Mouse (Mus musculus) CD4-positive, CD25-positive, alpha-beta regulatory T cell, adult 9 weeks (primary cell): ENCODE data around the gene Zkscan8. TPM values are rescaled to one million over a fixed set of nuclear protein-coding genes. Genes with fewer than 3 reads are reported as not detected.

Source experiments
- polyA plus RNA-seq: library from polyadenylated mRNA; unstranded; fragments of 100-300 nt; shearing (Covaris generic); gene quantifications from one replicate; pipeline ENCODE4 v1.2.1, GENCODE M21; 2017

Gene Zkscan8
- 7.7 TPM for polyA plus RNA-seq

DNA sequence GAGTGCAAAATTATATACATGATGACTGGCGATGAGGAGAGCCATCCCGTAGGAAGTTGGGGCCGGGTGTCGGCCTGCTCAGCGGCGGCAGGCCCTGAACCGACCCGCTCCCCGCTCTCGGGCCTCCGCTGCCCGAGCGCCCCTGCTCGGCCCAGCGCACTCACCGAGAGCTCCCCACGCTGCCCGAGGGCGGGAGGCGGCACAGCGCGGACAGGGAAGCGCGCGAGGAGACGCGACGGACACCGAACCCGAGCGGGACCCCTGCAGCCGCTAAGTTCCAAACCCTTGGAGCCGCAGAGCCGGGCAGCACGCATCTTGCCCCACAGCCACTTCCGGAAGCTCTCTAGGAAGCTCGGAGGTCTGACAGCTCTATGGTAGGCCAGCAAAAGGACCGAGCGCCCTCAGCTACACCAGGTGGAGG lies at the start of gene Zkscan8:
Zkscan8 (minus strand) TSS at position 340 of the 421 bp plus-strand sequence.

DNA sequence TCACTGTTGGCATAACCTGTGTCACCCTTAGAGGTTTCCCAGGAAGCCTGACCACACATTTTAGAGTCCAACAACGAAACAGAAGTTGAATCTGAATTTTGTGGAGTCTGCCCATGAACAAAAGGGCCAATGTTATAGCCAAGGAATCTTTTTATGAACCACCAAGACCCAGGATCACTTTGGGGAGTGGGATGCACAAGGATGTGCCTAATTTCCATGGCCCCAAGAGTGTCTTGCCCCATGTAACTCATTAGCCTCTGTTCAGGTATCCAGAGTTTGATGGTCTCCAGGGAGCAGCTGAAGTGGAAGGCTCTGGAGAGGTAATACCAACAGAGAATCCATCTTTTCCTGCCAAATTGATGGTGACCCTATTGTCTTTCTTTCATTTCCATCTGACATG lies 28.9 kb upstream of the Zkscan8 start, which contains the start of gene Olfr1535:
Olfr1535 (minus strand) TSS at position 101 of the 400 bp plus-strand sequence.

DNA sequence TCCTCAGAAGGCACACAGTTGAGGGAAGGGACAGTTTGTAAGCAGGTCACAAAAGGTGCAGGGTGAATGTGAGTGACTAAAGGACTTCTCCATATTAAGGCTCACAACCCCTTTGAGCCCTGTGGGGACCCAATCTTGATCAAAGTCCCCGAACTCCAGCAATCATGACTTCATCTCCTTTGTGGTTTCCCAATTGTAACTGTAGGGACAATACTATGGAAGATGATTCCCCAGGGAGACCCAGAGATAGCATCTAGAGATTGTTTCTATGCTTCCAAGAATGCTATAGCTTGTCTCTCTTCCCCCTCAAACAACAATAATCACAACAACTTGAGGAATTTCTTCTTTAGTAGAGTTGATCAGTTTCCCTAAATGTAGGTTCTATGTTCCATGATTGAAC lies 11.8 kb upstream of the Zkscan8 start, which contains the start of gene Olfr1366:
Olfr1366 (minus strand) TSS at position 101 of the 400 bp plus-strand sequence.

DNA sequence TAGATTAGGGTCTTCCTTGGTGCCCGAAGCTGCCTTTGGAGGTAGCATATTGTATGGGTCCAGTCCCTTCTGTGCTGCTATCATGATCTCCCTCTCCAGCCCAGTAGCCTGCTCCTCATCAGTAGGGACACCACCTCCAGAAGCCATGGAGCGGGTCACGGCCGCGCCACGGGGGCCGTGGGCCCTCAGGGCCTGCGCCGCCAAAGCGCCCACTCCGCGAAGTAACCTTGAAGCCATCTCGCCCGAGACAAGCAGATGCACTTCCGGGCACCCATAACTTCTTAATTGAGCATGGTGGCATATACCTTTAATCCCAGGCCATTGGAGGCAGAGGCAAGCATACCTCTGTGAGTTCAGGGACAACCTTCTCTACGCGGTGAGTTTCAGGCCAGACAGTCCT lies 29.7 kb downstream of the Zkscan8 start, which contains the start of gene Gm11273:
Gm11273 (minus strand) TSS at position 237 of the 400 bp plus-strand sequence.

DNA sequence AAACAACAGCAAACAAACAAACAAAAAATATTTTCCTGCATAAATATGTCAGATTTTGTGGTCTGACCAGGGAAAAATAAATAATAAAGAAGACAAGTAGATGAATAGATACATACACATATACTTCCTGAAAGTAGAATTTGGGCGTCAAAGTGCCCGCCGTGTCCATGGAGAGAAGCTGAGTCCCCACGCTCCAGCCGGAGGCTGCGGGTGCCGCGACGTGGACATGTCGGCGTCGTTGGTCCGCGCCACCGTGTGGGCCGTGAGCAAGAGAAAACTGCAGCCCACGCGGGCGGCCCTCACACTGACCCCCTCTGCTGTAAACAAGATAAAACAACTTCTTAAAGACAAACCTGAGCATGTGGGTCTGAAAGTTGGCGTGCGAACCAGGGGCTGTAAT lies 35.8 kb downstream of the Zkscan8 start, which contains the start of gene AK157302:
AK157302 (plus strand) TSS at position 144 of the 400 bp plus-strand sequence.

DNA sequence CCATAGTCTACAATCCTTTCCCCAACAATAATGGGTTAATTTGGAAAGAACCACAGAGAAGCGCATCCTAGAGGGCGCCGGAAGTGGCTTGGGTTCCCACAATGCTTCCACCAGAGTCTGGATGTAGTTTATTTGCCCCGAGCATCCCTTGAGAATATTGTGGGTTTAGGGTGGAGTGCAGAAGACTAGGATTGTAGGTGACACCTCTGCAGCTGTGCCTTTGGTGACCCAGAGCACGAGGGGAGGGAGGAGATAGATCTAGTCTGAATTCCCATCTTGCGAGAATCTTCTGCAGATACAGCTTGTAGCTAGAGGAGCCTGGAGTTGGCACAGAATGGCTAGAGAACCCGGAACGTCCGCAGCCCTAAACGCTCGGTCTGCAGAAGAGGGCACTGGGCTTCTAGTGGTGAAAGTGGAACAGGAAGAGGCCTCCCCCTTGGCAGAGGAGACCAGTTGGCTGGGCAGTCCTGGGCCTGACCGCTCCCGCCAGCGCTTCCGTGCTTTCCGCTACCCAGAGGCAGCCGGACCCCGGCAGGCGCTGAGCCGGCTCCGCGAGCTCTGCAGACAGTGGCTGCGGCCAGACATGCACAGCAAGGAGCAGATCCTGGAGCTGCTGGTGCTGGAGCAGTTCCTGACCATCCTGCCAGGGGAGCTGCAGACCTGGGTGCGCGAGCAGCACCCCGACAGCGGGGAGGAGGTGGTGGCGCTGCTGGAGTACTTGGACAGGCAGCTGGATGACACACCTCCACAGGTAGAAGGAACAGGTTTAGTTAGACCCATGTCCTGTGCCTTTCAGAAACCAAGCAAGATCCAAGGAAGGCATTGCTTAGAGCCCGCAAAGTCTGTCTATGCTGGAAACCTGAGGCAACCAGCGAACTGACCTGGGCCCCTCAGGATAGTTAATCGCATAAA lies 51.9 kb downstream of the Zkscan8 start, which contains the start of the genes Zkscan4 and Gm10065:
Zkscan4 (plus strand) TSS at position 149 of the 912 bp plus-strand sequence.
Gm10065 (minus strand) TSS at position 683 of the 912 bp plus-strand sequence.

DNA sequence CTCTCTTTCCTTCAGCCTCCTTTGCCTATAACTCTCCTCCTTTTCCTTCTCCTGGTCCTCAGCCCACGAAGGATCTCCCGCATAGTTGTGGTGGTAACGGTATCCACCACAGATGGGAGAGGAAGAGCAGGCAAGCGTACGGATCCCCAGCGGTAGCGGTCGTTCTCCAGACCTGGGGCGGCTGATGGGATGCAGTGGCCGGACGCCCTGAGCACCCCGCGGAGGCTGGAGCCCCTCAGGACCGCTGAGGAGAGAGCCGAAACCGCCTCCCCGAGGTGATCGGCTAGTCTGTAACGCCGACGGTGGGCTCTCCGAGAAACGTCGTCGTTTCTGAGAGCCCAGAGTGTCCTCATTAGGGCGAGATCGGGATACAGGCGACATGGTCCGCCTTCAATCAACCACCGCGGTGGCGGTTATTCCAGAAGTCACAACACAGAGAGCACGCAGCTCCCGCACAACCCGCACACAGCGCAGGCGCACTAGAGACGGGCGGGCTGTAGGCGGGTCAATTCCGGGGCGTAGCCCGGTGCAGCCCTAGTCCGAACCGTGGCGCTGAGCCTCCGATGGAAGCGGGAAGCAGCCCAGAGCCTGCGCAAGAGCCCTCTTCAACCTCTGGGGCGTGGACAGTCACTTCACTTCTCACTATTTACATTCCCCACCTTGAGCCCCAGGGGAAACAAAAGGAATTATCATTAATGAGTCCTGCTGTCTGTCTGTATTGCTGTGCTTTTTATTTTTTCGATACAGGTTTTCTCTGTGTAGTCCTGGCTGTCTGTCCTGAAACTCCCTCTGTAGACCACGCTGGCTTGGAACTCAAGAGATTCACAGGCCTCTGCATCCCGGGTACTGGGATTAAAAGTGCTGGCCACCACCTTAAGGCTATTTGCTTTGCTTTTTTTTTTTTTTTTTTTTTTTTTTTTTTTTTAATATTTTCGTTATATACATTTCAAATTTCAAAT lies 62.6 kb downstream of the Zkscan8 start, which contains the start of gene Nkapl:
Nkapl (minus strand) TSS at position 449 of the 959 bp plus-strand sequence.

Other genes with a start within 250 kb of the Zkscan8 start
- not detected for gene Gpx5, start 238.4 kb downstream of the Zkscan8 start, polyA plus RNA-seq
- gene Gpx6, start 219.0 kb downstream of the Zkscan8 start, polyA plus RNA-seq, result not detected
- not detected for gene Olfr1367, start 184.2 kb downstream of the Zkscan8 start, polyA plus RNA-seq
- 11.6 TPM for gene Zscan12, start 168.3 kb downstream of the Zkscan8 start, polyA plus RNA-seq
- gene Zkscan3, start 128.4 kb downstream of the Zkscan8 start, polyA plus RNA-seq, result 49.9 TPM
- gene Pgbd1, start 90.1 kb downstream of the Zkscan8 start, polyA plus RNA-seq, result 0.84 TPM
- gene Zscan26, start 77.4 kb downstream of the Zkscan8 start, polyA plus RNA-seq, result 11.3 TPM
- 0.25 TPM for gene Nkapl, start 62.6 kb downstream of the Zkscan8 start, polyA plus RNA-seq
- not detected for gene Zkscan4, start 52.2 kb downstream of the Zkscan8 start, polyA plus RNA-seq
- gene Gm10065, start 51.7 kb downstream of the Zkscan8 start, polyA plus RNA-seq, result not detected
- gene AK157302, start 35.9 kb downstream of the Zkscan8 start, polyA plus RNA-seq, result 0.15 TPM
- gene Gm11273, start 29.7 kb downstream of the Zkscan8 start, polyA plus RNA-seq, result 23.5 TPM
- not detected for gene Olfr1366, start 11.7 kb upstream of the Zkscan8 start, polyA plus RNA-seq
- not detected for gene Olfr1535, start 28.8 kb upstream of the Zkscan8 start, polyA plus RNA-seq
- not detected for gene Olfr1364, start 50.6 kb upstream of the Zkscan8 start, polyA plus RNA-seq
- gene Olfr1362, start 82.9 kb upstream of the Zkscan8 start, polyA plus RNA-seq, result not detected
- not detected for gene Olfr11, start 111.4 kb upstream of the Zkscan8 start, polyA plus RNA-seq
- not detected for gene Olfr1361, start 132.3 kb upstream of the Zkscan8 start, polyA plus RNA-seq
- gene Olfr1360, start 146.3 kb upstream of the Zkscan8 start, polyA plus RNA-seq, result not detected
- gene Olfr1359, start 167.0 kb upstream of the Zkscan8 start, polyA plus RNA-seq, result not detected
- not detected for gene Hist1h2bl, start 185.0 kb upstream of the Zkscan8 start, polyA plus RNA-seq
- not detected for gene Hist1h2ai, start 185.3 kb upstream of the Zkscan8 start, polyA plus RNA-seq
- gene Hist1h3h, start 186.5 kb upstream of the Zkscan8 start, polyA plus RNA-seq, result not detected
- not detected for gene Hist1h2bm, start 190.9 kb upstream of the Zkscan8 start, polyA plus RNA-seq
- gene Hist1h4j, start 203.9 kb upstream of the Zkscan8 start, polyA plus RNA-seq, result not detected
- gene Hist1h4k, start 219.4 kb upstream of the Zkscan8 start, polyA plus RNA-seq, result 25.5 TPM
- not detected for gene Hist1h2ak, start 222.7 kb upstream of the Zkscan8 start, polyA plus RNA-seq
- gene Hist1h2bn, start 223.0 kb upstream of the Zkscan8 start, polyA plus RNA-seq, result 4.6 TPM
- gene Hist1h1b, start 249.5 kb upstream of the Zkscan8 start, polyA plus RNA-seq, result 4.1 TPM